Mouse (Mus musculus): ENCODE measurements at regions not wholly inside any gene's neighbourhood (a gene's known extent, or its start where the extent isn't known, plus 50 kb on each side); places are given as distances from the start of the nearest gene placed in this dataset.
A peak's percentile ranks its signal among the peaks of the same experiment; 100 is the strongest.

GRCm38 (mm10) chr2:63347562-63347961, 163.5 kb upstream of the Kcnh7 start:
- H3K27ac ChIP-seq (ENCODE audit: insufficient read depth, low read depth, low read length) = no peak overlapping the region
- no peaks in the 10 kb centered on the region for H3K36me3 ChIP-seq (ENCODE audit: control insufficient read depth, insufficient read depth, low read length)
- WGBS = 82% methylated on average over 3 of the region's 3 CpGs
- DNase-seq = no peak
- no peak overlapping the region for H3K4me3 ChIP-seq (ENCODE audit: insufficient read depth, low read depth, low read length)
- no peaks in the 10 kb centered on the region for H3K27me3 ChIP-seq (replicated peaks; ENCODE audit: control insufficient read depth, insufficient read depth, low read length)
- TF ChIP-seq POLR2A (IDR thresholded peaks at IDR 0.05; ENCODE audit: low read depth, low read length) (no peak), CTCF (conservative IDR thresholded peaks at IDR 0.05; ENCODE audit: insufficient read depth, insufficient read length, low read depth, low read length) (no peak)
- no peaks in the 10 kb centered on the region for H3K4me1 ChIP-seq (ENCODE audit: control insufficient read depth, insufficient read depth, low read length)

- WGBS = 78% methylated on average over 4 of the region's 4 CpGs
- Histone ChIP-seq H3K4me1 (ENCODE audit: control insufficient read depth, insufficient read depth, low read length) (no peaks in the 10 kb centered on the region), H3K36me3 (ENCODE audit: control insufficient read depth, insufficient read depth, low read length) (no peaks in the 10 kb centered on the region), H3K4me3 (ENCODE audit: insufficient read depth, low read depth, low read length) (no peak overlapping the region), H3K27me3 (replicated peaks; ENCODE audit: control insufficient read depth, insufficient read depth, low read length) (no peaks in the 10 kb centered on the region), H3K27ac (ENCODE audit: insufficient read depth, low read depth, low read length) (no peak overlapping the region)
- no peak for DNase-seq
- TF ChIP-seq CTCF (conservative IDR thresholded peaks at IDR 0.05; ENCODE audit: insufficient read depth, insufficient read length, low read depth, low read length) (no peak), POLR2A (IDR thresholded peaks at IDR 0.05; ENCODE audit: low read depth, low read length) (no peak)
Measured at GRCm38 (mm10) chr2:63326750-63327149, 142.7 kb upstream of the Kcnh7 start.

- Histone ChIP-seq H3K27me3 (replicated peaks; ENCODE audit: control insufficient read depth, insufficient read depth, low read length) (no peaks in the 10 kb centered on the region), H3K4me3 (ENCODE audit: insufficient read depth, low read depth, low read length) (no peak overlapping the region), H3K27ac (ENCODE audit: insufficient read depth, low read depth, low read length) (no peak overlapping the region), H3K4me1 (ENCODE audit: control insufficient read depth, insufficient read depth, low read length) (no peaks in the 10 kb centered on the region), H3K36me3 (ENCODE audit: control insufficient read depth, insufficient read depth, low read length) (no peaks in the 10 kb centered on the region)
- peak; percentile 55 for DNase-seq
- no peak for TF ChIP-seq POLR2A (IDR thresholded peaks at IDR 0.05; ENCODE audit: low read depth, low read length)
Measured at GRCm38 (mm10) chr2:63280911-63281310, 96.8 kb upstream of the Kcnh7 start.

- no peaks in the 10 kb centered on the region for H3K27me3 ChIP-seq (replicated peaks; ENCODE audit: control insufficient read depth, insufficient read depth, low read length)
- H3K36me3 ChIP-seq (ENCODE audit: control insufficient read depth, insufficient read depth, low read length) = no peaks in the 10 kb centered on the region
- H3K27ac ChIP-seq (ENCODE audit: insufficient read depth, low read depth, low read length) = no peak overlapping the region
- no peaks in the 10 kb centered on the region for H3K4me1 ChIP-seq (ENCODE audit: control insufficient read depth, insufficient read depth, low read length)
- H3K4me3 ChIP-seq (ENCODE audit: insufficient read depth, low read depth, low read length) = no peak overlapping the region
- WGBS = 47% methylated on average over 3 of the region's 3 CpGs
- DNase-seq = no peak
- no peak for TF ChIP-seq CTCF (conservative IDR thresholded peaks at IDR 0.05; ENCODE audit: insufficient read depth, insufficient read length, low read depth, low read length)
- TF ChIP-seq POLR2A (IDR thresholded peaks at IDR 0.05; ENCODE audit: low read depth, low read length) = no peak
Measured at GRCm38 (mm10) chr2:63273799-63274203, 89.7 kb upstream of the Kcnh7 start.

- no peak for DNase-seq
- Histone ChIP-seq H3K36me3 (ENCODE audit: control insufficient read depth, insufficient read depth, low read length) (no peaks in the 10 kb centered on the region), H3K27ac (ENCODE audit: insufficient read depth, low read depth, low read length) (no peak overlapping the region), H3K4me1 (ENCODE audit: control insufficient read depth, insufficient read depth, low read length) (no peaks in the 10 kb centered on the region), H3K27me3 (replicated peaks; ENCODE audit: control insufficient read depth, insufficient read depth, low read length) (no peaks in the 10 kb centered on the region), H3K4me3 (ENCODE audit: insufficient read depth, low read depth, low read length) (no peak overlapping the region)
- 54% methylated on average over 4 of the region's 4 CpGs for WGBS
- TF ChIP-seq POLR2A (IDR thresholded peaks at IDR 0.05; ENCODE audit: low read depth, low read length) = no peak
- no peak for TF ChIP-seq CTCF (conservative IDR thresholded peaks at IDR 0.05; ENCODE audit: insufficient read depth, insufficient read length, low read depth, low read length)
Measured at GRCm38 (mm10) chr2:63246091-63246612, 62.1 kb upstream of the Kcnh7 start.

- DNase-seq = no peak
- no peaks in the 10 kb centered on the region for H3K27me3 ChIP-seq (replicated peaks; ENCODE audit: control insufficient read depth, insufficient read depth, low read length)
- H3K4me3 ChIP-seq (ENCODE audit: insufficient read depth, low read depth, low read length) = no peak overlapping the region
- H3K36me3 ChIP-seq (ENCODE audit: control insufficient read depth, insufficient read depth, low read length) = no peaks in the 10 kb centered on the region
- TF ChIP-seq CTCF (conservative IDR thresholded peaks at IDR 0.05; ENCODE audit: insufficient read depth, insufficient read length, low read depth, low read length) = no peak
- TF ChIP-seq POLR2A (IDR thresholded peaks at IDR 0.05; ENCODE audit: low read depth, low read length) = no peak
- H3K27ac ChIP-seq (ENCODE audit: insufficient read depth, low read depth, low read length) = no peak overlapping the region
- WGBS = 85% methylated on average over 3 of the region's 3 CpGs
- no peaks in the 10 kb centered on the region for H3K4me1 ChIP-seq (ENCODE audit: control insufficient read depth, insufficient read depth, low read length)
Measured at GRCm38 (mm10) chr2:63239326-63239725, 55.2 kb upstream of the Kcnh7 start.

All from kidney, adult 2 months (tissue).